Mouse (Mus musculus) brain, embryonic 14.5 days (tissue): ENCODE results near the gene Pgm1.

Experiments used
- CTCF ChIP-seq: fragments of 200-500 bp; IDR thresholded peaks from 2 replicates; pipeline ENCODE4 v1.5.1; 2012; ENCODE audit warnings: inconsistent platforms, mild to moderate bottlenecking, moderate library complexity, borderline replicate concordance; ENCODE audit not compliant: insufficient read depth, insufficient read length; ENCODE audit errors: extremely low read depth
- POLR2A ChIP-seq: fragments of 200-500 bp; IDR thresholded peaks from 2 replicates; pipeline ENCODE4 v1.6.1; 2012; ENCODE audit warnings: mild to moderate bottlenecking, inconsistent platforms, borderline replicate concordance; ENCODE audit not compliant: poor library complexity, insufficient read depth, insufficient read length, severe bottlenecking; ENCODE audit errors: extremely low read depth

DNA sequence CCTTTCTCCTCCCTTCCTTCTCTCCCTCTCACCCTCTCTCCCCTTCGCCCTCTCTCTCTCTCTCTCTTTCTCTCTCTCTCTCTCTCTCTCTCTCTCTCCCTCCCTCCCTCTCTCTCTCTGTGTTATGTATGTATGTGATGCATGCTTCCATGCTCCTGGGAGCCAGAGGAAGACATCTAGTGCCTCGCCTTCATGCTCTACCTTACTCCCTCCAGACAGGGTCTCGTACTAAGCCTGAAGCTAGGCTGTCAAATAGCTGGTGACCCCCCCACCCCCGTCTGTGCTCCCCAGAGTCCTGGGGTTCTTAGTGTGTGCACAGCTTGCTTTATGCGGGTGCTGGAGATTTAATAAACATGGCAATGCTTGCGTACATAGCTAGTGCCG lies 55.1 kb downstream of the Pgm1 start:
- TF ChIP-seq CTCF (no peak), POLR2A (no peak)
